Mouse (Mus musculus): ENCODE results near the gene Zfp12. TPM values are rescaled to one million over a fixed set of nuclear protein-coding genes. Genes with fewer than 3 reads are reported as not detected.

The Zfp12 gene
- total and polyA plus RNA-seq, 2 experiments from 2014 or later, result 11.8 to 31.1 TPM

DNA sequence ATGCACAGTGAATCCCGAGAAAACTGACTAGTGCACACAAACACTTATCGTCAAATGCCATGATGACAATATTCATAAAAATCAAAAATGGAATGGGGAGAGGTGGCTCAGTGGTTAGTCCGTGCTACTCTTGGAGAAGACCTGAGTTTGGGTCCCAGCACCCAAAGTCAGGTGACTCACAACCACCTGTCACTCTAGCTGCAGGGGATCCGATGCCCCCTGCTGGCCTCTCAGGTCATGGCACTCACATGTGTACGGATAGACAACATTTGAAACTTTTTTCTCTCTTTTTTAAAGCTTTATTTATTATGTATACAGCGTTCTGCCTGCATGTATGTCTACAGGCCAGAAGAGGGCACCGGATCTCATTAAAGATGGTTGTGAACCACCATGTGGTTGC is 63.4 kb downstream of the Zfp12 start:
- peaks cover 4% of the 10 kb centered on the region; the same call in 1 of the 2 replicates for H3K4me1 ChIP-seq (ENCODE audit: insufficient read depth, low read length)
- H3K4me2 ChIP-seq (ENCODE audit: low read depth, low read length, poor library complexity, severe bottlenecking), result no peak overlapping the region
- H3K9ac ChIP-seq (replicated peaks; ENCODE audit: low read length, poor library complexity, severe bottlenecking), result no peak overlapping the region
- ATAC-seq (ENCODE audit: low FRiP score), result no peak
- no peak overlapping the region for H3K4me3 ChIP-seq (ENCODE audit: low read depth, low read length)
- H3K36me3 ChIP-seq (ENCODE audit: insufficient read depth, low read length), result peaks cover 31% of the 10 kb centered on the region
- H3K27ac ChIP-seq (ENCODE audit: low read depth, low read length), result no peak overlapping the region
- TF ChIP-seq CTCF (IDR thresholded peaks at IDR 0.05), result peak; percentile 58
- DNase-seq (ENCODE audit: low spot score), result no peak
- WGBS, result 94% methylated on average over 7 of the region's 7 CpGs
- no peaks in the 10 kb centered on the region for H3K9me3 ChIP-seq (ENCODE audit: low read length)
- H3K27me3 ChIP-seq (ENCODE audit: insufficient read depth, low read length), result 0 out of 2 replicates have a peak, but pooled peaks cover 3% of the 10 kb centered on the region

Other genes with a start within 250 kb of the Zfp12 start
- 37.0 and 40.7 TPM in 2 replicates for gene Rnf216, start 122.2 kb upstream of the Zfp12 start, total RNA-seq (2014; rRNA removed)
- 22.1 and 27.5 TPM in 2 replicates for gene Rnf216, start 122.2 kb upstream of the Zfp12 start, polyA plus RNA-seq (2015; fragmentation: Nextera tagmentation; extraction: Ambion mirVana)
- not detected in 2 replicates for gene Olfr718-ps1, start 87.6 kb upstream of the Zfp12 start, total RNA-seq (2014; rRNA removed)
- gene Olfr718-ps1, start 87.6 kb upstream of the Zfp12 start, polyA plus RNA-seq (2015; fragmentation: Nextera tagmentation; extraction: Ambion mirVana), result not detected in 2 replicates
- 15.2 and 22.7 TPM in 2 replicates for gene Rbak, start 54.4 kb upstream of the Zfp12 start, total RNA-seq (2014; rRNA removed)
- 9.1 and 9.2 TPM in 2 replicates for gene Rbak, start 54.4 kb upstream of the Zfp12 start, polyA plus RNA-seq (2015; fragmentation: Nextera tagmentation; extraction: Ambion mirVana)
- not detected in 2 replicates for gene Spdye4b, start 54.1 kb upstream of the Zfp12 start, total RNA-seq (2014; rRNA removed)
- not detected in 2 replicates for gene Spdye4b, start 54.1 kb upstream of the Zfp12 start, polyA plus RNA-seq (2015; fragmentation: Nextera tagmentation; extraction: Ambion mirVana)
- not detected in 2 replicates for gene Spdye4a, start 8.3 kb upstream of the Zfp12 start, total RNA-seq (2014; rRNA removed)
- gene Spdye4a, start 8.3 kb upstream of the Zfp12 start, polyA plus RNA-seq (2015; fragmentation: Nextera tagmentation; extraction: Ambion mirVana), result 0.09 TPM in 1 of 2 replicates, not detected in the other
- 32.1 and 36.0 TPM in 2 replicates for gene Zfp316, start 34.9 kb downstream of the Zfp12 start, total RNA-seq (2014; rRNA removed)
- gene Zfp316, start 34.9 kb downstream of the Zfp12 start, polyA plus RNA-seq (2015; fragmentation: Nextera tagmentation; extraction: Ambion mirVana), result 6.2 and 6.8 TPM in 2 replicates
- 27.5 and 31.3 TPM in 2 replicates for gene Zfp853, start 58.5 kb downstream of the Zfp12 start, total RNA-seq (2014; rRNA removed)
- 0.62 and 0.81 TPM in 2 replicates for gene Zfp853, start 58.5 kb downstream of the Zfp12 start, polyA plus RNA-seq (2015; fragmentation: Nextera tagmentation; extraction: Ambion mirVana)
- 28.9 and 34.0 TPM in 2 replicates for gene E130309D02Rik, start 80.2 kb downstream of the Zfp12 start, total RNA-seq (2014; rRNA removed)
- gene E130309D02Rik, start 80.2 kb downstream of the Zfp12 start, polyA plus RNA-seq (2015; fragmentation: Nextera tagmentation; extraction: Ambion mirVana), result 18.3 and 19.6 TPM in 2 replicates
- gene Zdhhc4, start 94.1 kb downstream of the Zfp12 start, total RNA-seq (2014; rRNA removed), result 70.8 and 93.0 TPM in 2 replicates
- 94.5 and 96.9 TPM in 2 replicates for gene Zdhhc4, start 94.1 kb downstream of the Zfp12 start, polyA plus RNA-seq (2015; fragmentation: Nextera tagmentation; extraction: Ambion mirVana)
- 2.3 and 2.8 TPM in 2 replicates for gene Grid2ip, start 122.2 kb downstream of the Zfp12 start, total RNA-seq (2014; rRNA removed)
- gene Grid2ip, start 122.2 kb downstream of the Zfp12 start, polyA plus RNA-seq (2015; fragmentation: Nextera tagmentation; extraction: Ambion mirVana), result 0.33 and 0.60 TPM in 2 replicates
- gene Kdelr2, start 168.7 kb downstream of the Zfp12 start, total RNA-seq (2014; rRNA removed), result 82.4 and 97.3 TPM in 2 replicates
- gene Kdelr2, start 168.7 kb downstream of the Zfp12 start, polyA plus RNA-seq (2015; fragmentation: Nextera tagmentation; extraction: Ambion mirVana), result 128 and 138 TPM in 2 replicates
- 24.6 and 25.6 TPM in 2 replicates for gene Daglb, start 229.4 kb downstream of the Zfp12 start, total RNA-seq (2014; rRNA removed)
- gene Daglb, start 229.4 kb downstream of the Zfp12 start, polyA plus RNA-seq (2015; fragmentation: Nextera tagmentation; extraction: Ambion mirVana), result 21.3 and 22.8 TPM in 2 replicates